Mouse (Mus musculus) c-Kit-positive CD71-negative TER-119-negative erythroid progenitor cells, embryonic 14.5 days (primary cell): ENCODE results near the gene Tmem30c.
A peak's percentile ranks its signal among the peaks of the same experiment; 100 is the strongest.
"Not testable (repeated sequence)": the region's sequence is repeated elsewhere in the genome, so short reads cannot be mapped to it uniquely, and the experiment has no call there.

Source experiments
- DNase-seq: peaks from one replicate; pipeline ENCODE4 v3.0.0-alpha.2; 2013; ENCODE audit warnings: low read depth

Tmem30c gene

DNA sequence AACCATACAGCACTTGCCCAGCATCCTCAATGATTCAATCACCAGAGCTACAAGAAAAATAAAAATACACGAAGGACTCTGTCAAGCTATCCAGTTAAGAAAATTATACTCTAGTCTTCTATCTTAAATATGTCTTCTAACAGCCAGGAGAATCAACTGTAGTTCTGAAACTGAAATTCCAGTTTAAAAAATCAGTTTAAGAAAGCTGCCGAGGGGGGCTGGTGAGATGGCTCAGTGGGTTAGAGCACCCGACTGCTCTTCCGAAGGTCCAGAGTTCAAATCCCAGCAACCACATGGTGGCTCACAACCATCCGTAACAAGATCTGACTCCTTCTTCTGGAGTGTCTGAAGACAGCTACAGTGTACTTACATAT, 60.7 kb downstream of the Tmem30c start:
- not testable (repeated sequence) for DNase-seq

DNA sequence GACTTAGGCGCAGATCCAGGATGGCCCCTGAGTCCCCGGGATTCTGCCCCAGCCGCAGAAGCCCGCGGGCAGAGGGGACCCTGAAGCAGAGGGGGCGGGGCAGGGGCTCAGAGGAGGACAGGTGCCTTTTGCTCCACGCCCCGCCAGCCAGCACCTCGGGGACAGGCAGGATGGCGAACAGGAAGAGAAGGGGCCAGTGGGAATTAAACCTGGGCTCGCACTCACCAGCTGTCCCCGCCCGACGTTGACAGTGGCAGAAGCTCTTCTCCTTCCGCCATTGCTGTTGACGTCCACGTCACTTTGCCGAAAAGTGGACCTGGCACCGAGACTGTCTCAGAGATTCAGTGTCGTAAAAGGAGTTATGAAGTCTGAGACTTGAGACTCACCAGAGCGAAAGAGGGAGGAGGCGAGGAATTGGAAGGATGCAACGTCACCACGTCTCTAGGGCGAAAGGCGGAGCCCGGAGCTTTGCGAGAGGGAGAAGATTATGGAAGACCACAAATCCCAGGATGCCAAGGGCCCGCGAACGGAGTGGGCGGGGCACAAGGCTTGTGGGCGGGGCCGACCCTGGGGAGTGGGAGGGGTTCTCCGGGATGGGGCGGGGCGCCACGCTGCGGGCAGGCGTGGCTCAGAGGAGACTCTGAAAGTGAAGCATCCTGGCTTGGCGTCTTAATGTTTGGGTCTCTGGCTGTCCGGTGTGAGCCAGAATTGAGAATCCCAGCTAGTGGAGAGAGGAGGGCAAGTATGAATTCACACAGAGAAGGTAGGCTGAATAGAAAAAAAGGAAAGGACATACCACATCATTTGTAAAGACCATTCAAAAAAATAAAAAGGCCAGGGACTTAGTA, 61.4 kb downstream of the Tmem30c start, which contains the start of gene Tbc1d23:
Gene Tbc1d23 (minus strand): TSS at position 416 of the 848 bp plus-strand sequence.
- peak; percentile 97 for DNase-seq

DNA sequence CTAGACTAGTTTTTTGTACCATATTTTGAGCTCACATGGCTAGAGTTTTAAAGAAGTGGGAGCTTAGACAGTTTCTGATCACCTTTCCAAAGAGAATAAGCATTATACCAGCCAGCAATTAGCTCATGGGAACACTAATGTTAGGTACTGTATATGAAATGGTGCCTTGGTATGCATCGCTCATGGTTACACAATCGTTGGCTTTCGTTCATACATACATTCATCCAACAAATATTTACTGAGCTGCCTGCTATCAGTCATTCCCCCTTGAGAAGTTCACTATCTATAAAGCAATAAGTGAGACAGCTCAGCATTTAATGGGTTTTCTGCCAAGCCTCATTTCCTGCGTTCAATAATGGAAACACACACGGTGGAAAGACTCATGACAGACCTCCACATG, 66.2 kb downstream of the Tmem30c start:
- DNase-seq, result no peak

DNA sequence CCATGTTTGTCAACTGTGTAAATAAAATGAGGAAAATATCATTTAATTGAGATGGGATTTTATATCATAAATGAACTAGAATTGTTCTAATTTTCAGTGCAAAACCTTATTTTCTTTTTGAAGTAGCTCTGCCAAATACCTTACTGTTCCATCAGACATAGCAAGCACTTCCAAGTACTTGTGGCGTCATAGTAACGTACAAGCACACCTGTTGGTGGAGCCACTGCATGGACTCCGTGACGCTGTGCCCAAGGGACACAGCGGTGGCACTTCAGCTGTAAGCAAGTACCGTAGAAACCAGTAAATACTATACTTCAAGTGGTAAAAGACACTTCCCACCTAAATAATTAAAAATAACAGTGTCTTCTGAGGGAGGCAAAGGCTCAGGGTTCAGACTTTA, 72.3 kb downstream of the Tmem30c start:
- DNase-seq, result no peak
